Comparison of ENCODE assay signal across 17 mouse cellular contexts in genomic region chr8:12957419-12957818, GRCm38 (mm10).
DNase-seq lines count a peak whose midpoint lies in the region; ATAC-seq lines count a peak whose summit lies in the region.
"Had no signal": no experiment of that assay in that cellular context is flagged by ENCODE, and none has a peak within 500 bp of the region (broad histone marks: within the 10 kb centered on the region; RNA-seq: fewer than 3 reads in every experiment).

No protein-coding gene starts in this region.

- no peak overlapping the region for H3K4me3 ChIP-seq in forebrain, embryonic 13.5 days
- H3K4me3 ChIP-seq in forebrain, embryonic 11.5 days (ENCODE audit: low read depth, low read length) = no peak overlapping the region
- H3K4me3 ChIP-seq in limb, embryonic 10.5 days = no peak overlapping the region
- H3K4me3 ChIP-seq: myocyte had no signal

- peak; percentile 29; the same call in 1 of the 2 replicates for ATAC-seq in forebrain, embryonic 13.5 days
- ATAC-seq in forebrain, embryonic 11.5 days (replicated peaks; ENCODE audit: low FRiP score) = no peak
- ATAC-seq: intestine, postnatal 0 days had no signal

- H3K9ac ChIP-seq in forebrain, embryonic 13.5 days = 0 out of 2 replicates have a peak overlapping the region, but pooled peaks have one; percentile 23
- H3K9ac ChIP-seq in forebrain, embryonic 11.5 days (ENCODE audit: low read length) = no peak overlapping the region

- no peak for DNase-seq in forebrain, embryonic 11.5 days (ENCODE audit: low spot score)
- DNase-seq in thymus, postnatal 4 days = peak; percentile 33
- no peak for DNase-seq in thymus, postnatal 36 days
- DNase-seq in limb, embryonic 10.5 days (ENCODE audit: low spot score) = no peak
- no peak for DNase-seq in adrenal gland, postnatal 4 days (ENCODE audit: low spot score in 2 of 2)
- DNase-seq in left cerebral cortex, adult 11 months (ENCODE audit: low spot score) = no peak
- DNase-seq: adrenal gland, adult 8-10 months; cerebellum, adult 8-10 months; gastrocnemius, postnatal 10 days; heart, adult 18-20 months; heart, postnatal 4 days; lung, adult 2 months; lung, postnatal 36 days; right cerebral cortex, postnatal 14 days had no signal

- H3K9me3 ChIP-seq in forebrain, embryonic 13.5 days (replicated peaks) = no peaks in the 10 kb centered on the region
- H3K9me3 ChIP-seq in forebrain, embryonic 11.5 days (ENCODE audit: control insufficient read depth, low read length) = no peaks in the 10 kb centered on the region
- no peaks in the 10 kb centered on the region for H3K9me3 ChIP-seq in limb, embryonic 10.5 days (replicated peaks)

- H3K36me3 ChIP-seq in forebrain, embryonic 13.5 days (ENCODE audit: poor library complexity, severe bottlenecking) = peaks cover 22% of the 10 kb centered on the region
- H3K36me3 ChIP-seq in forebrain, embryonic 11.5 days (ENCODE audit: control insufficient read depth, insufficient read depth, low read length) = no peaks in the 10 kb centered on the region
- no peaks in the 10 kb centered on the region for H3K36me3 ChIP-seq in limb, embryonic 10.5 days

- no peaks in the 10 kb centered on the region for H3K27me3 ChIP-seq in forebrain, embryonic 13.5 days
- H3K27me3 ChIP-seq in forebrain, embryonic 11.5 days (ENCODE audit: control insufficient read depth, insufficient read depth, low read length) = no peaks in the 10 kb centered on the region
- H3K27me3 ChIP-seq in limb, embryonic 10.5 days (ENCODE audit: low read depth, poor library complexity, severe bottlenecking) = no peaks in the 10 kb centered on the region

- H3K4me2 ChIP-seq in forebrain, embryonic 13.5 days = no peak overlapping the region
- no peak overlapping the region for H3K4me2 ChIP-seq in forebrain, embryonic 11.5 days (ENCODE audit: low read depth, low read length, severe bottlenecking)

- peaks cover 41% of the 10 kb centered on the region for H3K4me1 ChIP-seq in forebrain, embryonic 13.5 days
- peaks cover 3% of the 10 kb centered on the region; the same call in 1 of the 2 replicates for H3K4me1 ChIP-seq in forebrain, embryonic 11.5 days (replicated peaks; ENCODE audit: control insufficient read depth, insufficient read depth, low read length)
- H3K4me1 ChIP-seq in limb, embryonic 10.5 days = peaks cover 32% of the 10 kb centered on the region

- H3K27ac ChIP-seq in forebrain, embryonic 13.5 days = 0 out of 2 replicates have a peak overlapping the region, but pooled peaks have one; percentile 4
- no peak overlapping the region for H3K27ac ChIP-seq in forebrain, embryonic 11.5 days (ENCODE audit: low read depth, low read length)
- 0 out of 2 replicates have a peak overlapping the region, but pooled peaks have one; percentile 10 for H3K27ac ChIP-seq in limb, embryonic 10.5 days

- 10% methylated on average over 6 of the region's 6 CpGs for WGBS in forebrain, embryonic 13.5 days
- WGBS in forebrain, embryonic 11.5 days = 24% methylated on average over 6 of the region's 6 CpGs
- WGBS in limb, embryonic 10.5 days = 51% methylated on average over 6 of the region's 6 CpGs
